Mouse (Mus musculus) heart, postnatal 0 days (tissue): Measurements from ENCODE around the gene Sap25. TPM values are rescaled to one million over a fixed set of nuclear protein-coding genes. Genes with fewer than 3 reads are reported as not detected.

Source experiments
- ATAC-seq: fragments of 200-750 bp; cut with Nextera tagmentation; 2 replicates; pipeline ENCODE4 v1.8.0; 2017; ENCODE audit warnings: low read depth, moderate number of reproducible peaks, moderate library complexity; ENCODE audit not compliant: insufficient read depth
- DNase-seq: peaks from one replicate; pipeline ENCODE4 v3.0.0-alpha.2; 2016; ENCODE audit warnings: low spot score
- H3K27ac ChIP-seq: fragments of 300-500 bp; sonication (generic); 2 replicates; pipeline ENCODE4 v1.5.1; 2014; ENCODE audit warnings: low read depth, mild to moderate bottlenecking
- H3K27me3 ChIP-seq: fragments of 300-500 bp; sonication (generic); 2 replicates; pipeline ENCODE4 v1.6.1; 2014; ENCODE audit warnings: low read length, mixed read lengths; ENCODE audit not compliant: control insufficient read depth, insufficient read depth
- H3K36me3 ChIP-seq: fragments of 300-500 bp; sonication (generic); replicated peaks from 2 replicates; pipeline ENCODE4 v1.6.1; 2014; ENCODE audit warnings: low read length, mixed read lengths; ENCODE audit not compliant: control insufficient read depth, insufficient read depth
- H3K4me1 ChIP-seq: fragments of 300-500 bp; sonication (generic); 2 replicates; pipeline ENCODE4 v1.6.1; 2014; ENCODE audit warnings: antibody characterized with exemption; ENCODE audit not compliant: control insufficient read depth, insufficient read depth
- H3K4me2 ChIP-seq: fragments of 300-500 bp; sonication (generic); 2 replicates; pipeline ENCODE4 v1.6.1; 2014; ENCODE audit warnings: low read depth, mild to moderate bottlenecking, low read length, moderate library complexity
- H3K4me3 ChIP-seq: fragments of 300-500 bp; sonication (generic); 2 replicates; pipeline ENCODE4 v1.5.1; 2014; ENCODE audit warnings: low read depth, low read length
- H3K9ac ChIP-seq: fragments of 300-500 bp; sonication (generic); replicated peaks from 2 replicates; pipeline ENCODE4 v1.6.1; 2014; ENCODE audit warnings: low read depth, low read length, mixed read lengths
- H3K9me3 ChIP-seq: fragments of 300-500 bp; sonication (generic); replicated peaks from 2 replicates; pipeline ENCODE4 v1.6.1; 2016; ENCODE audit warnings: low read length; ENCODE audit not compliant: control insufficient read depth
- CTCF ChIP-seq: IDR thresholded peaks from 2 replicates; pipeline ENCODE4 v1.5.1; 2016; ENCODE audit warnings: antibody characterized with exemption, control low read depth, low read depth
- EP300 ChIP-seq: IDR thresholded peaks from 2 replicates; pipeline ENCODE4 v1.6.1; 2016; ENCODE audit warnings: antibody characterized with exemption, low read depth
- WGBS: fragments of 180-500 bp; shearing (Covaris S2); extraction: QIAGEN DNeasy Blood & Tissue Kit; methylation state at CpG from one replicate; pipeline ENCODE4 v1.1.7; 2014; 5-methylcytosine and 5-hydroxymethylcytosine counted together
- polyA plus RNA-seq: library from polyadenylated mRNA; unstranded; fragments of >200 nt; fragmentation: Nextera tagmentation; extraction: Ambion mirVana; gene quantifications from 2 replicates; pipeline ENCODE4 v1.2.1, GENCODE M21; 2015
- total RNA-seq: library from RNA; depleted of rRNA; stranded (reverse); fragments of >200 nt; gene quantifications from 2 replicates; pipeline ENCODE4 v1.2.3, GENCODE M21; 2014; ENCODE audit warnings: low replicate concordance

The Sap25 gene
- total and polyA plus RNA-seq, 2 experiments from 2014 or later = 1.5 to 10.4 TPM

DNA sequence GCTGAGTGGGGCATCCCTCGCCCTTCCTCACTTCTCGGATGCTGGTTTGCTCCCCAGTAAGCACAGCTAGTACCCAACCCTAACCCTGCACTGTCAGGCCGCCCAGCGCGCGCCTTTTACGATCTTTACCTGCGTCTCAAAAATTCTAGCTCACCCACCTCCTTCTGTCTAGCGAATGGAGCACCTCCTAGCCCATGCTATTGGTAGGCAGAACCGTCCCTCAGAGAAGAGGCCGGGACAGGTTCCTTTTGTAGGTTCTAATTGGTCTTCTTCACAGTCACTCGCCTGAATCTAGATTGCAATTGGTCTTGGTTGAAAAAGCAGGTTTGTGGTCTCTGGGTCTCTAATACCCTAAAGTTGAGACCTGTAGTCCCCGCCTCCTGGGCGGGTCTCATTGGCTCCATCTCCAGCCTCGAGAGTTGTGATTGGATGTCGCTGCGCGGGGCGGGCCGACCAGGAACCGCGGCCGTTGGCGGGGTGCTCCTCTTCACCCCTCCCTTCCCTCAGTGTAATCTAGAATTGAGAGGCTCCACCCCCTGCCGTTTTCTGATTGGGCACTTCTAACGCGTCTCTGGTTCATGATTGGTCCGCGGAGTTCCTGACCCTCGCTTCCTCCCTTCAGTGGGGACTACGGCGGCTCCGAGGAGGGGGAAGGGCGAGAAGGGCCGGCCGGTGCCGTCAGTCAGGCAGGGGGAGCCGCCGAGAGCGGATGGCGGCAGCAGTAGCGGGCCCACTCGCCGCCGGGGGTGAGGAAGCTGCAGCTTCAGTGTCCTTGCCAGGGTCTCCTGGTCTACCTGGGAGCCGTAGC is 12.4 kb upstream of the Sap25 start, which contains the start of the genes Fbxo24, Lrch4 and Gm20605:
Fbxo24 (minus strand) TSS at position 505 of the 808 bp plus-strand sequence.
Lrch4 (plus strand) TSS at position 624 of the 808 bp plus-strand sequence.
Gm20605 (plus strand) TSS at position 678 of the 808 bp plus-strand sequence.
- Histone ChIP-seq H3K4me3 (peak within 1 kb of the TSS; percentile 79), H3K4me2 (peak within 1 kb of the TSS; percentile 92), H3K9me3 (no peaks in the 10 kb centered on the region), H3K27me3 (no peaks in the 10 kb centered on the region), H3K4me1 (peaks cover 23% of the 10 kb centered on the region), H3K27ac (peak within 1 kb of the TSS; percentile 88), H3K9ac (peak within 1 kb of the TSS; percentile 70), H3K36me3 (peaks cover 13% of the 10 kb centered on the region)
- no peak for TF ChIP-seq CTCF
- TF ChIP-seq EP300 = peak; percentile 83; the same call in 1 of the 2 replicates
- DNase-seq (peak; percentile 100), ATAC-seq (peak; percentile 97)
- WGBS = under 1% methylated on average over 45 of the region's 46 CpGs

DNA sequence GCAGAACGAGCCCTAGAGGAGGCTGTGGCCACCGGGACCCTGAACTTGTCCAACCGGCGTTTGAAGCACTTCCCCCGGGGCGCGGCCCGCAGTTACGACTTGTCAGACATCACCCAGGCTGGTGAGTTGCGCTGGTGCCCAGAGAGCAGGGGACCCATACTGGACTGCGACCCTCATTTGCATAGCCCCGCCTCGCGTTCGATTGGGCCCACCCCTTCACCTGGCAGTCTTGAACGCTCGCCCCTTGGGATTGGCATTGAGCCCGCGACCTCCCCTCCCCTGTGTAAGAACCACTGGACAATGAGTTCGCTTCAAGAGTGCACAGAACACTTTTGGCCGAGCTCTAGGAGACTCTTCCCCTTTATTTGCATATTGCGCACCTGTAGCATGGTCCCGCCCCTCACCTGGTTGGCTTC is 11.8 kb upstream of the Sap25 start:
- H3K27ac ChIP-seq = peak overlapping the region; percentile 88
- H3K4me2 ChIP-seq = peak overlapping the region; percentile 92
- ATAC-seq (peak; percentile 3; the same call in 1 of the 2 replicates), DNase-seq (no peak)
- H3K27me3 ChIP-seq = no peaks in the 10 kb centered on the region
- peak overlapping the region; percentile 79 for H3K4me3 ChIP-seq
- H3K36me3 ChIP-seq = peaks cover 20% of the 10 kb centered on the region
- peaks cover 23% of the 10 kb centered on the region for H3K4me1 ChIP-seq
- H3K9ac ChIP-seq = peak overlapping the region; percentile 70
- H3K9me3 ChIP-seq = no peaks in the 10 kb centered on the region
- TF ChIP-seq CTCF = no peak
- no peak for TF ChIP-seq EP300
- WGBS = under 1% methylated on average over 21 of the region's 23 CpGs

GRCm38 (mm10) chr5:137629906-137630545 is 11.1 kb upstream of the Sap25 start:
- Histone ChIP-seq H3K27me3 (no peaks in the 10 kb centered on the region), H3K27ac (peak overlapping the region; percentile 88), H3K4me3 (peak overlapping the region; percentile 79), H3K9ac (peak overlapping the region; percentile 70), H3K4me2 (peak overlapping the region; percentile 92), H3K4me1 (peaks cover 23% of the 10 kb centered on the region), H3K36me3 (peaks cover 22% of the 10 kb centered on the region), H3K9me3 (no peaks in the 10 kb centered on the region)
- DNase-seq (no peak), ATAC-seq (no peak)
- WGBS = 18% methylated on average over 6 of the region's 6 CpGs
- TF ChIP-seq EP300 = no peak
- no peak for TF ChIP-seq CTCF

DNA sequence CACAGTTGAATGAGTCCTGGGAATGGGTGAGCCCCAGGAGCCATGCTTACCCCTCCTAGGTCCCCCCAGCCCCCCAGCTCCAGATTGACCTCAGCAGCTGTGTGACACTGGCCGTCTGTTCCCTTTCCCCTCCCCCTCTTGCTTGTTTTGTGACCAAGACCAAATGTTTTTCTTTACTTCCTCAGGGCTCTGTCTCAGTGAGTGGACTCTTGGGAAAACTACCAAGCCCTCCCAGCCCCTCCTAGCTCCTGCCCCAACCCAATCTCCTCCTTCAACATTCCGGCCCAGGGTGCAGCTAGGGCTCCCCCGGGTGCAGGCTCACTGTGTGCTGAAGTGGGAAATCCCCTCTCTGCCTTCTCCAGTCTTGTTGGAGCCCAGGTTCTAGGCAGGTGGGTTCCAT is 10.5 kb upstream of the Sap25 start:
- H3K4me3 ChIP-seq = peak overlapping the region; percentile 79
- no peaks in the 10 kb centered on the region for H3K27me3 ChIP-seq
- H3K4me1 ChIP-seq = peaks cover 23% of the 10 kb centered on the region
- TF ChIP-seq CTCF = no peak
- TF ChIP-seq EP300 = no peak
- H3K27ac ChIP-seq = peak overlapping the region; percentile 88
- H3K9me3 ChIP-seq = no peaks in the 10 kb centered on the region
- ATAC-seq = no peak
- H3K9ac ChIP-seq = peak overlapping the region; percentile 70; the same call in 1 of the 2 replicates
- H3K36me3 ChIP-seq = peaks cover 28% of the 10 kb centered on the region
- peak overlapping the region; percentile 92 for H3K4me2 ChIP-seq
- DNase-seq = no peak
- 51% methylated on average over 3 of the region's 3 CpGs for WGBS

DNA sequence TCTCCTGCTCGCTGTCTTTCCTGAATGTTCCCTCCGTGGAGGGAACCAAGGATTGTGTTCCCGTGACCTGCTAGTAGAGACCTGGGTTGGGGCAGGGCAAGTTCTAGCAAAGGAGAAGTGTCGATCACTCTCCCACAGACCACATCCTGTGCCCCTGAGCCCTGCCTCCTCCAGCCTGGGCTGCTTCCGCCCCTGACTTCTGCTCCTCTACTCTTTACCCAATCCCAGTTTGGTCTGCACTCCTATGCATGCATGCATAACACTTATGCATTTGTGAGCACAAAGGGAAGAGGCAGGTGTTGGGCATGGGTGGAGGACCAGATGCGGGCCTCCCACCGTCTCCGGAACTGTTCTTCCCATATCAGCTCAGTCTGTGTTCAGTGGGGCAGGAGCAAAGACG is 10.0 kb upstream of the Sap25 start:
- TF ChIP-seq CTCF (no peak), EP300 (no peak)
- Histone ChIP-seq H3K4me1 (peaks cover 23% of the 10 kb centered on the region), H3K9me3 (no peaks in the 10 kb centered on the region), H3K4me2 (peak overlapping the region; percentile 92), H3K36me3 (peaks cover 34% of the 10 kb centered on the region), H3K9ac (peak overlapping the region; percentile 70; the same call in 1 of the 2 replicates), H3K27ac (peak overlapping the region; percentile 88), H3K27me3 (no peaks in the 10 kb centered on the region), H3K4me3 (peak overlapping the region; percentile 79)
- ATAC-seq (no peak), DNase-seq (no peak)
- WGBS = 47% methylated on average over 9 of the region's 9 CpGs
